Mouse (Mus musculus): ENCODE results near the gene Fads2. TPM values are rescaled to one million over a fixed set of nuclear protein-coding genes. Genes with fewer than 3 reads are reported as not detected.
A peak's percentile ranks its signal among the peaks of the same experiment; 100 is the strongest.

Fads2 gene
- polyA plus RNA-seq, 1 experiment from 2014 or later = 80.5 TPM

GRCm38 (mm10) chr19:10019214-10019760 is 82.3 kb downstream of the Fads2 start:
- WGBS = 74% methylated on average over 4 of the region's 4 CpGs
- H3K4me3 ChIP-seq (ENCODE audit: low read depth, low read length) = no peak overlapping the region
- ATAC-seq (ENCODE audit: low FRiP score) (no peak), DNase-seq (ENCODE audit: low spot score, missing footprints) (no peak)
- no peaks in the 10 kb centered on the region for H3K36me3 ChIP-seq (ENCODE audit: control insufficient read depth, insufficient read depth, low read length)
- H3K9me3 ChIP-seq (ENCODE audit: control insufficient read depth, low read length) = no peaks in the 10 kb centered on the region
- H3K27me3 ChIP-seq (ENCODE audit: control insufficient read depth, insufficient read depth, low read length) = peaks cover 13% of the 10 kb centered on the region
- peak overlapping the region; percentile 91; the same call in 1 of the 2 replicates for H3K4me2 ChIP-seq
- H3K4me1 ChIP-seq (ENCODE audit: control insufficient read depth, insufficient read depth, low read length) = peaks cover 11% of the 10 kb centered on the region
- H3K27ac ChIP-seq (ENCODE audit: low read depth, low read length) = no peak overlapping the region
- 0 out of 2 replicates have a peak overlapping the region, but pooled peaks have one; percentile 7 for H3K9ac ChIP-seq (ENCODE audit: low read length)

GRCm38 (mm10) chr19:10018527-10018818 is 83.1 kb downstream of the Fads2 start:
- Histone ChIP-seq H3K36me3 (ENCODE audit: control insufficient read depth, insufficient read depth, low read length) (no peaks in the 10 kb centered on the region), H3K27ac (ENCODE audit: low read depth, low read length) (no peak overlapping the region), H3K4me3 (ENCODE audit: low read depth, low read length) (peak overlapping the region; percentile 45), H3K27me3 (ENCODE audit: control insufficient read depth, insufficient read depth, low read length) (peaks cover 13% of the 10 kb centered on the region), H3K4me1 (ENCODE audit: control insufficient read depth, insufficient read depth, low read length) (peaks cover 11% of the 10 kb centered on the region), H3K9ac (ENCODE audit: low read length) (peak overlapping the region; percentile 65), H3K4me2 (peak overlapping the region; percentile 91), H3K9me3 (ENCODE audit: control insufficient read depth, low read length) (no peaks in the 10 kb centered on the region)
- peak; percentile 91 for DNase-seq (ENCODE audit: low spot score, missing footprints)
- WGBS = 3% methylated on average over 3 of the region's 3 CpGs
- no peak; the same call in 1 of the 2 replicates for ATAC-seq (ENCODE audit: low FRiP score)

GRCm38 (mm10) chr19:10017637-10018526 is 83.7 kb downstream of the Fads2 start:
- peak overlapping the region; percentile 91 for H3K4me2 ChIP-seq
- H3K9ac ChIP-seq (ENCODE audit: low read length) = peak overlapping the region; percentile 65
- no peaks in the 10 kb centered on the region for H3K36me3 ChIP-seq (ENCODE audit: control insufficient read depth, insufficient read depth, low read length)
- peaks cover 11% of the 10 kb centered on the region for H3K4me1 ChIP-seq (ENCODE audit: control insufficient read depth, insufficient read depth, low read length)
- no peaks in the 10 kb centered on the region for H3K9me3 ChIP-seq (ENCODE audit: control insufficient read depth, low read length)
- 5% methylated on average over 44 of the region's 44 CpGs for WGBS
- DNase-seq (ENCODE audit: low spot score, missing footprints) (peak; percentile 98), ATAC-seq (ENCODE audit: low FRiP score) (peak; percentile 99)
- peaks cover 13% of the 10 kb centered on the region for H3K27me3 ChIP-seq (ENCODE audit: control insufficient read depth, insufficient read depth, low read length)
- peak overlapping the region; percentile 45 for H3K4me3 ChIP-seq (ENCODE audit: low read depth, low read length)
- H3K27ac ChIP-seq (ENCODE audit: low read depth, low read length) = peak overlapping the region; percentile 10

- Histone ChIP-seq H3K9ac (ENCODE audit: low read length) (no peak overlapping the region), H3K4me3 (ENCODE audit: low read depth, low read length) (no peak overlapping the region), H3K4me2 (no peak overlapping the region), H3K27ac (ENCODE audit: low read depth, low read length) (no peak overlapping the region), H3K36me3 (ENCODE audit: control insufficient read depth, insufficient read depth, low read length) (no peaks in the 10 kb centered on the region), H3K27me3 (ENCODE audit: control insufficient read depth, insufficient read depth, low read length) (peaks cover 13% of the 10 kb centered on the region), H3K4me1 (ENCODE audit: control insufficient read depth, insufficient read depth, low read length) (peaks cover 11% of the 10 kb centered on the region), H3K9me3 (ENCODE audit: control insufficient read depth, low read length) (no peaks in the 10 kb centered on the region)
- WGBS = 88% methylated on average over 4 of the region's 4 CpGs
- no peak for DNase-seq (ENCODE audit: low spot score, missing footprints)
- no peak for ATAC-seq (ENCODE audit: low FRiP score)
Measured at GRCm38 (mm10) chr19:10016151-10016550, 85.4 kb downstream of the Fads2 start.

- Histone ChIP-seq H3K9me3 (ENCODE audit: control insufficient read depth, low read length) (no peaks in the 10 kb centered on the region), H3K4me3 (ENCODE audit: low read depth, low read length) (no peak overlapping the region), H3K27me3 (ENCODE audit: control insufficient read depth, insufficient read depth, low read length) (peaks cover 13% of the 10 kb centered on the region), H3K36me3 (ENCODE audit: control insufficient read depth, insufficient read depth, low read length) (no peaks in the 10 kb centered on the region), H3K27ac (ENCODE audit: low read depth, low read length) (no peak overlapping the region), H3K9ac (ENCODE audit: low read length) (no peak overlapping the region), H3K4me1 (ENCODE audit: control insufficient read depth, insufficient read depth, low read length) (peaks cover 11% of the 10 kb centered on the region), H3K4me2 (no peak overlapping the region)
- ATAC-seq (ENCODE audit: low FRiP score) = no peak
- no peak for DNase-seq (ENCODE audit: low spot score, missing footprints)
- 80% methylated on average over 4 of the region's 4 CpGs for WGBS
Measured at GRCm38 (mm10) chr19:10015442-10015841, 86.1 kb downstream of the Fads2 start.

- H3K27ac ChIP-seq (ENCODE audit: low read depth, low read length) = no peak overlapping the region
Measured at GRCm38 (mm10) chr19:10014824-10015223, 86.7 kb downstream of the Fads2 start.

GRCm38 (mm10) chr19:10013913-10014312 is 87.6 kb downstream of the Fads2 start:
- Histone ChIP-seq H3K27ac (ENCODE audit: low read depth, low read length) (no peak overlapping the region), H3K9me3 (ENCODE audit: control insufficient read depth, low read length) (no peaks in the 10 kb centered on the region), H3K4me2 (no peak overlapping the region), H3K27me3 (ENCODE audit: control insufficient read depth, insufficient read depth, low read length) (peaks cover 6% of the 10 kb centered on the region), H3K9ac (ENCODE audit: low read length) (no peak overlapping the region), H3K36me3 (ENCODE audit: control insufficient read depth, insufficient read depth, low read length) (no peaks in the 10 kb centered on the region), H3K4me3 (ENCODE audit: low read depth, low read length) (no peak overlapping the region), H3K4me1 (ENCODE audit: control insufficient read depth, insufficient read depth, low read length) (peaks cover 11% of the 10 kb centered on the region)
- ATAC-seq (ENCODE audit: low FRiP score) = no peak
- 74% methylated on average over 5 of the region's 5 CpGs for WGBS
- no peak for DNase-seq (ENCODE audit: low spot score, missing footprints)

More at GRCm38 (mm10) chr19:10014824-10015223, 86.7 kb downstream of the Fads2 start:
- peaks cover 12% of the 10 kb centered on the region for H3K27me3 ChIP-seq (ENCODE audit: control insufficient read depth, insufficient read depth, low read length)
- DNase-seq (ENCODE audit: low spot score, missing footprints) (no peak), ATAC-seq (ENCODE audit: low FRiP score) (no peak)
- H3K4me3 ChIP-seq (ENCODE audit: low read depth, low read length) = no peak overlapping the region
- H3K9me3 ChIP-seq (ENCODE audit: control insufficient read depth, low read length) = no peaks in the 10 kb centered on the region
- peaks cover 11% of the 10 kb centered on the region for H3K4me1 ChIP-seq (ENCODE audit: control insufficient read depth, insufficient read depth, low read length)
- H3K4me2 ChIP-seq = no peak overlapping the region
- WGBS = 81% methylated on average over 13 of the region's 13 CpGs
- no peak overlapping the region for H3K9ac ChIP-seq (ENCODE audit: low read length)
- H3K36me3 ChIP-seq (ENCODE audit: control insufficient read depth, insufficient read depth, low read length) = no peaks in the 10 kb centered on the region

GRCm38 (mm10) chr19:10013348-10013747 is 88.2 kb downstream of the Fads2 start:
- no peak overlapping the region for H3K4me3 ChIP-seq (ENCODE audit: low read depth, low read length)
- no peak for ATAC-seq (ENCODE audit: low FRiP score)
- WGBS = 60% methylated on average over 3 of the region's 3 CpGs
- no peak for DNase-seq (ENCODE audit: low spot score, missing footprints)
- H3K36me3 ChIP-seq (ENCODE audit: control insufficient read depth, insufficient read depth, low read length) = no peaks in the 10 kb centered on the region
- peaks cover 3% of the 10 kb centered on the region; the same call in 1 of the 2 replicates for H3K27me3 ChIP-seq (ENCODE audit: control insufficient read depth, insufficient read depth, low read length)
- H3K27ac ChIP-seq (ENCODE audit: low read depth, low read length) = no peak overlapping the region
- H3K9me3 ChIP-seq (ENCODE audit: control insufficient read depth, low read length) = no peaks in the 10 kb centered on the region
- H3K9ac ChIP-seq (ENCODE audit: low read length) = no peak overlapping the region
- peaks cover 5% of the 10 kb centered on the region for H3K4me1 ChIP-seq (ENCODE audit: control insufficient read depth, insufficient read depth, low read length)
- H3K4me2 ChIP-seq = no peak overlapping the region

GRCm38 (mm10) chr19:10012827-10013278 is 88.7 kb downstream of the Fads2 start:
- WGBS = 49% methylated on average over 6 of the region's 6 CpGs
- ATAC-seq (ENCODE audit: low FRiP score) (no peak), DNase-seq (ENCODE audit: low spot score, missing footprints) (no peak)
- Histone ChIP-seq H3K9me3 (ENCODE audit: control insufficient read depth, low read length) (no peaks in the 10 kb centered on the region), H3K27ac (ENCODE audit: low read depth, low read length) (no peak overlapping the region), H3K4me2 (no peak overlapping the region), H3K4me1 (ENCODE audit: control insufficient read depth, insufficient read depth, low read length) (0 out of 2 replicates have a peak, but pooled peaks cover 2% of the 10 kb centered on the region), H3K9ac (ENCODE audit: low read length) (no peak overlapping the region), H3K4me3 (ENCODE audit: low read depth, low read length) (no peak overlapping the region), H3K27me3 (ENCODE audit: control insufficient read depth, insufficient read depth, low read length) (peaks cover 3% of the 10 kb centered on the region; the same call in 1 of the 2 replicates), H3K36me3 (ENCODE audit: control insufficient read depth, insufficient read depth, low read length) (no peaks in the 10 kb centered on the region)

Data from midbrain, embryonic 11.5 days (tissue).